Mouse (Mus musculus) CH12.LX (cell line): Measurements from ENCODE around the gene Ptprd. TPM values are rescaled to one million over a fixed set of nuclear protein-coding genes. Genes with fewer than 3 reads are reported as not detected.

Source experiments
- DNase-seq: peaks from one replicate; pipeline ENCODE4 v3.0.0-alpha.2; 2013; ENCODE audit errors: extremely low read depth
- H3K27ac ChIP-seq: 2 replicates; pipeline ENCODE4 v1.5.1; 2012; ENCODE audit warnings: low read depth, mild to moderate bottlenecking, control low read depth, moderate library complexity; ENCODE audit not compliant: insufficient read depth
- H3K27me3 ChIP-seq: replicated peaks from 2 replicates; pipeline ENCODE3; 2012; ENCODE audit warnings: inconsistent platforms
- H3K36me3 ChIP-seq, 2 experiments: replicated peaks in 1 of 2; 2 replicates each; pipeline versions ENCODE3 to v1.6.1; 2012; ENCODE audit warnings: inconsistent platforms in 1 of 2, low read length in 1 of 2, mild to moderate bottlenecking in 1 of 2, mixed read lengths in 1 of 2, moderate library complexity in 1 of 2; ENCODE audit not compliant: control insufficient read depth in 1 of 2, insufficient read depth in 1 of 2
- H3K4me1 ChIP-seq, 2 experiments: 2 replicates each; pipeline ENCODE4 v1.6.1; 2012; ENCODE audit warnings: inconsistent platforms in 1 of 2, moderate library complexity in 1 of 2; ENCODE audit not compliant: insufficient read depth in 2 of 2, control insufficient read depth in 1 of 2
- H3K4me2 ChIP-seq: 2 replicates; pipeline ENCODE4 v1.6.1; 2012; ENCODE audit warnings: low read depth, mild to moderate bottlenecking, control low read depth; ENCODE audit not compliant: poor library complexity, insufficient read depth, severe bottlenecking
- H3K4me3 ChIP-seq, 3 experiments: fragments of 150-350 bp in 1 of 3; sonication (generic) in 1 of 3; replicated peaks in 1 of 3; 2 replicates each; pipeline versions ENCODE3 to v1.5.1; 2011 to 2012; ENCODE audit warnings: low read depth in 2 of 3, low read length in 2 of 3, mild to moderate bottlenecking in 2 of 3, moderate library complexity in 2 of 3, control low read depth in 1 of 3, improper control_type of control experiment in 1 of 3, inconsistent platforms in 1 of 3, mixed read lengths in 1 of 3; ENCODE audit not compliant: poor library complexity in 1 of 3
- H3K79me2 ChIP-seq: replicated peaks from 2 replicates; pipeline ENCODE4 v1.6.1; 2012; ENCODE audit warnings: mild to moderate bottlenecking, moderate library complexity; ENCODE audit not compliant: control insufficient read depth, poor library complexity, insufficient read depth, severe bottlenecking; ENCODE audit errors: extremely low read depth
- H3K9ac ChIP-seq: 2 replicates; pipeline ENCODE4 v1.6.1; 2012; ENCODE audit warnings: low read depth, mild to moderate bottlenecking, control low read depth, moderate library complexity; ENCODE audit not compliant: insufficient read depth
- H3K9me3 ChIP-seq: replicated peaks from 2 replicates; pipeline ENCODE3; 2012; ENCODE audit warnings: low read length, inconsistent platforms, mixed read lengths
- BHLHE40 ChIP-seq: IDR thresholded peaks from 2 replicates; pipeline ENCODE4 v1.6.1; 2011; ENCODE audit warnings: mild to moderate bottlenecking, low read depth, low read length, improper control_type of control experiment
- CTCF ChIP-seq, 2 experiments: IDR thresholded peaks in 1 of 2; conservative IDR thresholded peaks in 1 of 2; 2 replicates each; pipeline ENCODE4 v1.5.1; 2011 to 2012; ENCODE audit warnings: low read depth in 2 of 2, low read length in 2 of 2, improper control_type of control experiment in 1 of 2, inconsistent platforms in 1 of 2, mild to moderate bottlenecking in 1 of 2, moderate library complexity in 1 of 2
- HCFC1 ChIP-seq: IDR thresholded peaks from 2 replicates; pipeline ENCODE4 v1.6.1; 2012; ENCODE audit warnings: low read depth, mild to moderate bottlenecking, inconsistent platforms, low read length, improper control_type of control experiment
- IRF4 ChIP-seq: IDR thresholded peaks from 2 replicates; pipeline ENCODE4 v1.6.1; 2014; ENCODE audit warnings: low read depth, mild to moderate bottlenecking, inconsistent platforms, low read length, improper control_type of control experiment
- MAFK ChIP-seq: IDR thresholded peaks from 2 replicates; pipeline ENCODE4 v1.6.1; 2011; ENCODE audit warnings: low read length, improper control_type of control experiment; ENCODE audit not compliant: insufficient replicate concordance
- MAX ChIP-seq: IDR thresholded peaks from 2 replicates; pipeline ENCODE4 v1.6.1; 2011; ENCODE audit warnings: low read length, improper control_type of control experiment
- MEF2A ChIP-seq: IDR thresholded peaks from 2 replicates; pipeline ENCODE4 v1.6.1; 2014; ENCODE audit warnings: low read depth, mild to moderate bottlenecking, inconsistent platforms, low read length, improper control_type of control experiment, borderline replicate concordance
- PAX5 ChIP-seq: IDR thresholded peaks from 2 replicates; pipeline ENCODE4 v1.6.1; 2012; ENCODE audit warnings: low read length, inconsistent platforms, mixed read lengths
- TCF12 ChIP-seq: IDR thresholded peaks from 2 replicates; pipeline ENCODE4 v1.6.1; 2014; ENCODE audit warnings: low read depth, mild to moderate bottlenecking, inconsistent platforms, low read length, improper control_type of control experiment
- ZMIZ1 ChIP-seq: IDR thresholded peaks from 2 replicates; pipeline ENCODE4 v1.6.1; 2012; ENCODE audit warnings: low read depth, mild to moderate bottlenecking, inconsistent platforms, low read length, improper control_type of control experiment
- dilution Hi-C: fragments of 300-500 bp; cut with MboI; formaldehyde crosslinking; loops from 2 replicates; pipeline ENCODE4 v1.14.3; 2020; ENCODE audit warnings: low sequenced_read_pairs; ENCODE audit not compliant: extremely low pct_unique_long_range_greater_than_20kb, extremely low pct_ligation_motif_present
- in situ Hi-C: fragments of 300-500 bp; cut with MboI; formaldehyde crosslinking; loops from 3 replicates; pipeline ENCODE4 v1.14.3; 2019; ENCODE audit warnings: low sequenced_read_pairs, low pct_ligation_motif_present, low pct_unique_long_range_greater_than_20kb, mixed read lengths
- polyA plus RNA-seq: library from polyadenylated mRNA; unstranded; fragments of >175 nt; gene quantifications from 2 replicates; pipeline ENCODE4 v1.2.1, GENCODE M21; 2012; ENCODE audit warnings: low read depth; ENCODE audit not compliant: insufficient read length
- total RNA-seq, 2 experiments: library from RNA; depleted of rRNA; stranded (reverse); fragments of 300-350 nt in 1 of 2; fragments of >200 nt in 1 of 2; gene quantifications; 2 replicates each; pipeline ENCODE4 v1.2.3; 2012 to 2014

Gene Ptprd
- total and polyA plus RNA-seq, 3 experiments: not detected

DNA sequence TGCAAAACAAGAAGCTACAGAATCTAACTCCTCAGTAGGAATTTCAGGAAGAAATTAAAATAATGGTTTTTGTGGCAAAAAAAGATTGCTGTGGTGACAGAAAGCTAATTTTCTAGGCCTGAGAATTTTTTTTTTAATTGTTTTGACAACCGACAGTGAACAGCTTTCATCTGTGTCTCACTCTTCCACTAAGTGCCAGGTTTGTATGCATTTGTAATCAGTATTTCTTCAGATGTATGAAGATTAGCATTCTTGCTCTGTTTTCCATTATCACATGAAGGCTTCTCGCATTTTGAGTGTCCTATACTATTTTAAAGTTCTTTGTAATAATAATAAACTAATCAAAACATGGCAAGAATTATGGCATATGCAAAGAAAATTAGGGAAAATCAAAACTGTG, 513.5 kb downstream of the Ptprd start:
- Histone ChIP-seq H3K36me3 (no peaks in the 10 kb centered on the region), H3K4me2 (no peak overlapping the region), H3K27ac (no peak overlapping the region), H3K9me3 (peaks cover 13% of the 10 kb centered on the region), H3K27me3 (no peaks in the 10 kb centered on the region), H3K79me2 (no peaks in the 10 kb centered on the region), H3K9ac (no peak overlapping the region), H3K4me1 (no peaks in the 10 kb centered on the region), H3K4me3 (no peak overlapping the region)
- TF ChIP-seq BHLHE40 (no peak), IRF4 (no peak), MAFK (no peak)
- no peak for DNase-seq
- in situ Hi-C loops (no loop called here), dilution Hi-C loops (no loop called here)

DNA sequence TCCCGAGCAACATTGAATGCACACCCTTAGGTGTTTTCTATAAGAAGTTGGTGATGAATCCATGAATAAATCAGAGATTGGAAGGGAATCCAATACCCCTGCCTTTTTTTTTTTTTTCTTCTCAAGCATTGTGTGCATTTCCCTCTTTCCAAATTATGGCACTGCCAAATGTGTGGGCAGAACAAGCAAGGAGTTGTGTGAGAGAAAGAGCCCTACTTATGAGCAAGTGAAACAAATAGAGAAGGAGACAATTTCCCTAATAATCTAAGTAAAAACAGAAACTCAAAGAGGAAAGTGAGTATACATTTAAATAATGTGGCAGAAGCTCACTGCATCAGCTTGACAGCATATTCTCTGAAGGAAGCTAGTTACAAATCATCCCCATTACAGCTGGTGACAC, 536.0 kb downstream of the Ptprd start:
- Histone ChIP-seq H3K36me3 (no peaks in the 10 kb centered on the region), H3K79me2 (no peaks in the 10 kb centered on the region), H3K9ac (no peak overlapping the region), H3K4me2 (no peak overlapping the region)
- no peak for DNase-seq
- TF ChIP-seq MEF2A (no peak), HCFC1 (no peak), PAX5 (no peak)
- TF ChIP-seq, all 38 proteins: peak for 0
- H3K27ac ChIP-seq: no peak overlapping the region
- H3K9me3 ChIP-seq: peaks cover 19% of the 10 kb centered on the region
- H3K4me1 ChIP-seq: no peaks in the 10 kb centered on the region
- in situ Hi-C loops (no loop called here), dilution Hi-C loops (no loop called here)
- H3K4me3 ChIP-seq: no peak overlapping the region
- H3K27me3 ChIP-seq: no peaks in the 10 kb centered on the region

DNA sequence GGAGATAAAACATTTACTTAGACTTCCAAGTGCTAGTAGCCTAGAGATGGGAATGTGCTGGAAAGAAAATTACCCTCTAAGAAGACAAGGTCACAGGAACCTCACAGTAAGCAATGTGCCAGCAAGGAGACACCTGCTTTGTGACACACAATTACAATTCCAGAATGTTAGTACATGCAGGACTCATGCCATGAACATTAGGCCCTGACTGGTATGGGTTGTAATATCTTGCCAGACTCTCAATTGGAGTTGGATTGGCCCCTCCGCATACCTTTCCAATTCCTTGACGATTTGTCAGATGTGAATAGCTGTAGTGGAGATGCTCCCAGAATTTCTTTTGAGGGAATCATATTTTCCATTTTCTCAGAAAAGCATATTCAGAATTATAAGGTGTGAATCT, 547.0 kb downstream of the Ptprd start:
- dilution Hi-C loops: no loop called here
- TF ChIP-seq BHLHE40 (no peak), TCF12 (no peak), MAFK (no peak), IRF4 (no peak), MAX (no peak), CTCF (conservative IDR thresholded peaks at IDR 0.05 in 1 of 2, IDR thresholded peaks at IDR 0.05 in 1 of 2; ENCODE audit: low read depth in 2 of 2, low read length in 2 of 2) (no peak), ZMIZ1 (no peak)
- TF ChIP-seq, all 38 proteins: peak for 0
- Histone ChIP-seq H3K4me3 (no peak overlapping the region), H3K27ac (no peak overlapping the region), H3K4me1 (no peaks in the 10 kb centered on the region), H3K9ac (no peak overlapping the region), H3K9me3 (peaks cover 24% of the 10 kb centered on the region), H3K27me3 (no peaks in the 10 kb centered on the region), H3K79me2 (no peaks in the 10 kb centered on the region), H3K4me2 (no peak overlapping the region), H3K36me3 (no peaks in the 10 kb centered on the region)
- in situ Hi-C loops: no loop called here
- no peak for DNase-seq
